Mouse (Mus musculus) spleen, adult 12 weeks (tissue): ENCODE data around the gene Hba-x.
"Not testable (repeated sequence)": the region's sequence is repeated elsewhere in the genome, so short reads cannot be mapped to it uniquely, and the experiment has no call there.

Source experiments
- DNase-seq: peaks from one replicate; pipeline ENCODE4 v3.0.0; 2022; ENCODE audit warnings: low spot score

The Hba-x gene

GRCm38 (mm10) chr11:32285887-32286286, 9.7 kb downstream of the Hba-x start:
- peak; percentile 26 for DNase-seq

DNA sequence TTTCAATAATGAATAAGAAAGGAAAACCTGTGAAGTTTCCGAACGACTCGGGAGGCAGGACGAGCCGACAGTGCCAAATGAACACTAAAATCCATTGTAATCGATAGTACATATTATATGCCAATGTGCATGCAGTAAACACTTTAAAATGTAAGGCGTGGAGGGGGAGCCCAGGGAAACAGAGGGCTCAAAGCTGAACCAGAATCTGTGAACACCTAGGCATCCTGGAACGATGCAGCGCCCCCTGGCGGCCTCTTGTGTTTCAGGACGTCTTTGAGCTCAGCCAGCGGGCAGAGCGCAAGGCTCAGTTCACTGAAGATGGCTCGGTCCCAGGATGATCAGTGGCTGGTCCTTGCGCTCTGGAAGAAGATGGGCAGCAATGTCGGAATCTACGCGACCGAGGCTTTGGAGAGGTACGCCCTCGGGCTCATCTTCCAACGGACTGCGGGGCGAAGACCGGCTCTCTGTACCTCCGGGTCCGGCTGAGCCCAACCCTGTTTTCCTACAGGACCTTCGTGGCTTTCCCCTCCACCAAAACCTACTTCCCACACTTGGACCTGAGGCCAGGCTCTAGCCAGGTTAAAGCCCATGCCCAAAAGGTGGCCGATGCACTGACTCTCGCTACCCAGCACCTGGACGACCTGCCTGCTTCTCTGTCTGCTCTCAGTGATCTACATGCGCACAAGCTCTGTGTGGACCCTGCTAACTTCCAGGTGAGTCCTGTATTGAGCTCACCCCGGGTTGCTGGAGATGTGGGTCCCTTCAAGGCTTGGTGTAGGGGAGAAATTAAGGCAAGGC, 10.7 kb downstream of the Hba-x start, which contains the start of gene Hbq1b:
Gene Hbq1b, plus strand, starts transcription at position 271 of the 798 bp plus-strand sequence.
- DNase-seq: peak; percentile 81

GRCm38 (mm10) chr11:32287493-32287825, 11.3 kb downstream of the Hba-x start:
- DNase-seq: peak; percentile 38

DNA sequence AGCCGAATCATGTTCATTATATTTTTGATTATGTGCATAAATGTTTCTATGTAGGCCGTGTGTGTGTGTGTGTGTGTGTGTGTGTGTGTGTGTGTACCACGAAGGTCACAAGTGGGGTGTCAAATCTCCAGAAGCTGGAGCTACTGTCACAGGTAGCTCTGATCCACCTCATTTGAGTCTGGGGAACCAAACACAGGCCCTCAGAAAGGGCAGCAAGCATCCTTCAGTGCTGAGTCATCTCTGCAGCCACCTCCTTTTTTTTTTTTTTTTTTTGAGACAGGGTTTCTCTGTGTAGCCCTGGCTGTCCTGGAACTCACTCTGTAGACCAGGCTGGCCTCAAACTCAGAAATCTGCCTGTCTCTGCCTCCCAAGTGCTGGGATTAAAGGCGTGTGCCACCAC, 16.6 kb downstream of the Hba-x start:
- peak; percentile 31 for DNase-seq

- peak; percentile 25 for DNase-seq
Measured at GRCm38 (mm10) chr11:32293479-32293878, 17.3 kb downstream of the Hba-x start.

- DNase-seq: not testable (repeated sequence)
Measured at GRCm38 (mm10) chr11:32296203-32296602, 20.0 kb downstream of the Hba-x start, which contains the start of gene Hba-a2. TSS of gene Hba-a2 (plus strand) at chr11:32296489.

DNA sequence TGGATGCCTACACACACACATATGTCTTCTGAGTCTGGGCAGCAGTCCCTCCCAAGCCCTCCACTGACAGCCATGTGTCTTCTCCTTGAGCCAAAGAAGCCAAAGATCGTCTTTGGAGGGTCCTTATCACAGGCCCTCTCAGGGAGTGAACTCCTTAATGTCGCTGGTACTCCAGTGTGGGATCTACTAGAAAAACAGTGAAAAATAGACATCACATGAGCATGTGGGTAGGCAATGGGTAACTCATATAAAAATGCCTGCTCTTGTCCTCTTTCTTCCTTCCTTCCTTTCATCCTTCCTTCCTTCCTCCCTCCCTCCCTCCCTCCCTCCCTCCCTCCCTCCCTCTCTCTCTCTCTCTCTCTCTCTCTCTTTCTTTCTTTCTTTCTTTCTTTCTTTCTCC, 21.2 kb downstream of the Hba-x start:
- DNase-seq: peak; percentile 28

- no peak for DNase-seq
Measured at GRCm38 (mm10) chr11:32297866-32298531, 21.8 kb downstream of the Hba-x start.

GRCm38 (mm10) chr11:32298532-32298918, 22.3 kb downstream of the Hba-x start:
- peak; percentile 47 for DNase-seq

- DNase-seq: peak; percentile 70
Measured at GRCm38 (mm10) chr11:32299865-32300264, 23.7 kb downstream of the Hba-x start, which contains the start of gene Hbq1a. TSS of gene Hbq1a (plus strand) at chr11:32300069.

DNA sequence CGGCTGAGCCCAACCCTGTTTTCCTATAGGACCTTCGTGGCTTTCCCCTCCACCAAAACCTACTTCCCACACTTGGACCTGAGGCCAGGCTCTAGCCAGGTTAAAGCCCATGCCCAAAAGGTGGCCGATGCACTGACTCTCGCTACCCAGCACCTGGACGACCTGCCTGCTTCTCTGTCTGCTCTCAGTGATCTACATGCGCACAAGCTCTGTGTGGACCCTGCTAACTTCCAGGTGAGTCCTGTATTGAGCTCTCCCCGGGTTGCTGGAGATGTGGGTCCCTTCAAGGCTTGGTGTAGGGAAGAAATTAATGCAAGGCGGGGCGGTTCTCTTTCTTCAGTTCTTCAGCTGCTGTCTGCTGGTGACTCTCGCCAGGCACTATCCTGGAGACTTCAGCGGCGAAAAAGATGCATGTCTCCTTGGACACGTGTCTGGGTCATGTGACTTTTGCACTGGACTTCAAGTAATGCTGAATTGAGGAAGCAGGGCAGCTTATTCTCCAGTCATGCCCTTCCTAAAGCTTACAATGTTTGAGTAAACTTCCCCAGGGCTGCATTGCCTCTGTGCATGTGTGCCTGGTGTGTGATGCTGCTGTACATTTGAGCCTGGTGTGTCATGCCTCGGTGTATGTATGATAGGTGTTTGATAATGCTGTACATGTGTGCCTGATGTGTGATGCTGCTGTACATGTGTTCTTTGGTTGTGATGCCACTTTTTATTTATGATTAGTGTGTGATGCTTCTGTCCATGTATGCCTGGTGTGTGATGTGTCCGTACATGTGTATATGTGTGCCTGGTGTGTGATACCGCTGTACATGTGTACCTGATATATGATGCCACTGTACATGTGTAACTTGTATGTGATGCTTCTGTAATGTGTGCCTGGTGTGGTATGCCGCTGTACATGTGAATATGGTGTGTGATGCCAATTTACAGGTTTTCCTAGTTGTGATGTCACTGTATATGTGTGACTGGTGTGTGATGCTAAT, 24.4 kb downstream of the Hba-x start:
- DNase-seq: no peak

GRCm38 (mm10) chr11:32301506-32301905, 25.3 kb downstream of the Hba-x start:
- DNase-seq: no peak

GRCm38 (mm10) chr11:32302824-32303419, 26.7 kb downstream of the Hba-x start:
- no peak for DNase-seq

- no peak for DNase-seq
Measured at GRCm38 (mm10) chr11:32303455-32303854, 27.3 kb downstream of the Hba-x start.

DNA sequence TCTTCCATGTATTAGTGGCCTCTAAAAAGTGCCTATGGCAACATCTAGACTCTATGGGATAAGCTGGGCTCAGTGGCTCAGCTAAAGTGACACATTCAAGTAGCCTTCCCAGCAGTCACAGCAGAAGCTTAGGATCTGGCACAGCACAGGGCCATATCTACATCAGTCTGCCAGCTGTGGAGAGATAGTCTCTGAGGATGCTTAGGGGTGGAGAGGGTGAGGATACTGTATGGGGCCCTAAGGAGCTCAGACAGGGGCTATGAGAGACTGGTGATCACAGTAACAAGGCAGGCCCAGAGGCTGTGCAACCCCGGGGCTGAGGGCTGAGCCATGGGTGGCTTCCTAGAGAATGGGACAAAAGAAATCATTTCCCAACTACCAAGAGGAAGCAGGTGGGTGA, 30.8 kb downstream of the Hba-x start:
- DNase-seq: no peak

- DNase-seq: no peak
Measured at GRCm38 (mm10) chr11:32309446-32309845, 33.2 kb downstream of the Hba-x start.

- DNase-seq: no peak
Measured at GRCm38 (mm10) chr11:32309928-32310327, 33.7 kb downstream of the Hba-x start.

- no peak for DNase-seq
Measured at GRCm38 (mm10) chr11:32316009-32316408, 39.8 kb downstream of the Hba-x start.

- DNase-seq: no peak
Measured at GRCm38 (mm10) chr11:32320507-32321195, 44.5 kb downstream of the Hba-x start.

- peak; percentile 63 for DNase-seq
Measured at GRCm38 (mm10) chr11:32321196-32321565, 45.0 kb downstream of the Hba-x start.

GRCm38 (mm10) chr11:32324609-32325008, 48.4 kb downstream of the Hba-x start:
- peak; percentile 79 for DNase-seq
